14 mouse cellular contexts compared by ENCODE assay signal in genomic region chr1:155060832-155061801, GRCm38 (mm10). TPM values are rescaled to one million over a fixed set of nuclear protein-coding genes. Genes with fewer than 3 reads are reported as not detected.
A peak's percentile ranks its signal among the peaks of the same experiment; 100 is the strongest.
DNase-seq lines count a peak whose midpoint lies in the region; ATAC-seq and TF ChIP-seq lines count a peak whose summit lies in the region.
"Had no signal": no experiment of that assay in that cellular context is flagged by ENCODE, and none has a peak within 500 bp of the region (broad histone marks: within the 10 kb centered on the region; RNA-seq: fewer than 3 reads in every experiment).

No protein-coding gene starts in this region.

- no peak for TF ChIP-seq CTCF in hindbrain, postnatal 0 days (IDR thresholded peaks at IDR 0.05; ENCODE audit: low read depth)

- H3K9ac ChIP-seq in heart, embryonic 14.5 days (ENCODE audit: low read length), result no peak overlapping the region
- no peak overlapping the region for H3K9ac ChIP-seq in hindbrain, embryonic 13.5 days
- H3K9ac ChIP-seq in hindbrain, postnatal 0 days (replicated peaks; ENCODE audit: low read length), result no peak overlapping the region
- H3K9ac ChIP-seq: embryonic facial prominence, embryonic 13.5 days; limb, embryonic 13.5 days; liver, postnatal 0 days had no signal

- no peak for ATAC-seq in heart, embryonic 14.5 days (ENCODE audit: insufficient number of reproducible peaks, insufficient read depth, low FRiP score, low read depth)
- ATAC-seq in megakaryocyte, adult 5-6 weeks (ENCODE audit: poor library complexity, severe bottlenecking), result no peak
- ATAC-seq in hindbrain, embryonic 13.5 days (ENCODE audit: low FRiP score), result no peak
- ATAC-seq in hindbrain, postnatal 0 days, result 0 out of 2 replicates have a peak, but pooled peaks have one; percentile 11
- ATAC-seq: forebrain, embryonic 16.5 days; intestine, postnatal 0 days had no signal

- no peaks in the 10 kb centered on the region for H3K9me3 ChIP-seq in heart, embryonic 14.5 days (ENCODE audit: control insufficient read depth, low read length)
- H3K9me3 ChIP-seq in megakaryocyte, embryonic 14.5 days, result no peaks in the 10 kb centered on the region
- no peaks in the 10 kb centered on the region for H3K9me3 ChIP-seq in hindbrain, embryonic 13.5 days
- no peaks in the 10 kb centered on the region for H3K9me3 ChIP-seq in hindbrain, postnatal 0 days (ENCODE audit: low read length)
- H3K9me3 ChIP-seq: embryonic facial prominence, embryonic 13.5 days; limb, embryonic 13.5 days had no signal

- H3K4me1 ChIP-seq in heart, embryonic 14.5 days (ENCODE audit: control insufficient read depth in 2 of 2, insufficient read depth in 2 of 2, low read length in 2 of 2), result peaks cover 30 to 31% of the 10 kb centered on the region in 2 experiments
- H3K4me1 ChIP-seq in megakaryocyte, embryonic 14.5 days, result peaks cover 97% of the 10 kb centered on the region
- peaks cover 59% of the 10 kb centered on the region for H3K4me1 ChIP-seq in hindbrain, embryonic 13.5 days (replicated peaks)
- H3K4me1 ChIP-seq in hindbrain, postnatal 0 days (ENCODE audit: insufficient read depth, low read length), result peaks cover 23% of the 10 kb centered on the region

- no peaks in the 10 kb centered on the region for H3K27me3 ChIP-seq in heart, embryonic 14.5 days (ENCODE audit: control insufficient read depth, insufficient read depth, low read length)
- peaks cover 3% of the 10 kb centered on the region for H3K27me3 ChIP-seq in megakaryocyte, embryonic 14.5 days (replicated peaks)
- 0 out of 2 replicates have a peak, but pooled peaks cover 3% of the 10 kb centered on the region for H3K27me3 ChIP-seq in hindbrain, embryonic 13.5 days
- H3K27me3 ChIP-seq in hindbrain, postnatal 0 days (ENCODE audit: insufficient read depth, low read length), result no peaks in the 10 kb centered on the region

- H3K4me2 ChIP-seq in heart, embryonic 14.5 days (ENCODE audit: low read length), result no peak overlapping the region
- H3K4me2 ChIP-seq in hindbrain, embryonic 13.5 days, result no peak overlapping the region
- no peak overlapping the region for H3K4me2 ChIP-seq in hindbrain, postnatal 0 days (ENCODE audit: low read depth, low read length)
- H3K4me2 ChIP-seq: embryonic facial prominence, embryonic 13.5 days; limb, embryonic 13.5 days had no signal

- 74% methylated on average over 17 of the region's 17 CpGs for whole genome bisulfite sequencing in heart, embryonic 14.5 days
- 65% methylated on average over 17 of the region's 17 CpGs for WGBS in hindbrain, embryonic 13.5 days
- 69% methylated on average over 17 of the region's 17 CpGs for WGBS in hindbrain, postnatal 0 days

- H3K36me3 ChIP-seq in heart, embryonic 14.5 days (ENCODE audit: control insufficient read depth, insufficient read depth, low read length), result no peaks in the 10 kb centered on the region
- H3K36me3 ChIP-seq in megakaryocyte, embryonic 14.5 days (replicated peaks; ENCODE audit: low read length), result no peaks in the 10 kb centered on the region
- no peaks in the 10 kb centered on the region for H3K36me3 ChIP-seq in hindbrain, embryonic 13.5 days
- H3K36me3 ChIP-seq in hindbrain, postnatal 0 days (ENCODE audit: insufficient read depth, low read length), result no peaks in the 10 kb centered on the region
- H3K36me3 ChIP-seq: embryonic facial prominence, embryonic 13.5 days; limb, embryonic 13.5 days had no signal

- H3K27ac ChIP-seq in heart, embryonic 14.5 days (replicated peaks in 1 of 2; ENCODE audit: control insufficient read depth in 1 of 2, insufficient read depth in 1 of 2, low read depth in 2 of 2, low read length in 2 of 2), result peak overlapping the region; percentile 76 to 86; a peak in 3 of 4 replicates
- peak overlapping the region; percentile 66 for H3K27ac ChIP-seq in hindbrain, embryonic 13.5 days
- peak overlapping the region; percentile 11; the same call in 1 of the 2 replicates for H3K27ac ChIP-seq in hindbrain, postnatal 0 days
- H3K27ac ChIP-seq: embryonic facial prominence, embryonic 13.5 days; limb, embryonic 13.5 days had no signal

- DNase-seq in heart, adult 8-10 months (ENCODE audit: low spot score), result no peak
- DNase-seq in hindbrain, postnatal 0 days (ENCODE audit: low spot score), result no peak
- no peak for DNase-seq in layer of hippocampus, adult 18-20 months (ENCODE audit: low spot score in 2 of 2)
- DNase-seq: gastrocnemius, postnatal 10 days; liver, postnatal 0 days had no signal

- no peak overlapping the region for H3K4me3 ChIP-seq in heart, embryonic 14.5 days (ENCODE audit: control insufficient read depth in 1 of 2, insufficient read depth in 1 of 2, low read depth in 1 of 2, low read length in 2 of 2)
- peak overlapping the region; percentile 64 for H3K4me3 ChIP-seq in megakaryocyte, embryonic 14.5 days (replicated peaks)
- no peak overlapping the region for H3K4me3 ChIP-seq in hindbrain, embryonic 13.5 days
- no peak overlapping the region for H3K4me3 ChIP-seq in hindbrain, postnatal 0 days (ENCODE audit: low read length)
- H3K4me3 ChIP-seq: embryonic facial prominence, embryonic 13.5 days; limb, embryonic 13.5 days; myocyte had no signal

RNA-seq across cellular contexts. Expression of gene Ier5, which starts 38.3 kb away (rescaled TPM):
- polyA plus RNA-seq in heart, embryonic 14.5 days (2014; fragmentation: Nextera tagmentation; extraction: Ambion mirVana), result 8.3 and 10.4 TPM in 2 replicates
- 10 to 100 TPM; 10.3 to 22.4 (median 13.3) TPM for total RNA-seq in heart, adult 8-10 months (2022)
- polyA plus RNA-seq in megakaryocyte, embryonic 14.5 days (2012; ENCODE audit: insufficient read depth, low replicate concordance), result 33.6 and 49.8 TPM in 2 replicates
- total RNA-seq in megakaryocyte, adult 5-6 weeks (2015), result 58.4 and 62.3 TPM in 2 replicates
- 35.4 and 38.3 TPM in 2 replicates for total RNA-seq in megakaryocyte, adult 5-6 weeks (2017)
- 5.5 and 8.8 TPM in 2 replicates for polyA plus RNA-seq in hindbrain, embryonic 13.5 days (2015; fragmentation: Nextera tagmentation; extraction: Ambion mirVana)
- total RNA-seq in hindbrain, postnatal 0 days (2014; rRNA removed), result 51.4 and 60.5 TPM in 2 replicates
- polyA plus RNA-seq in hindbrain, postnatal 0 days (2015; fragmentation: Nextera tagmentation; extraction: Ambion mirVana), result 5.2 and 5.7 TPM in 2 replicates
- total RNA-seq in layer of hippocampus, adult 18-20 months (2021), result 10 to 100 TPM; 32.3 to 36.2 TPM

Comparison
In these comparisons a context has a peak if more than half of its experiments do, and no peak if none do; other contexts are left out.
1. H3K27ac ChIP-seq: peak in every context shown above with its lines; median percentile 81 in heart, embryonic 14.5 days; 66 in hindbrain, embryonic 13.5 days; 11 in hindbrain, postnatal 0 days.